Mouse (Mus musculus): ENCODE data around the gene Foxd1. TPM values are rescaled to one million over a fixed set of nuclear protein-coding genes. Genes with fewer than 3 reads are reported as not detected.

Gene Foxd1
- total RNA-seq (2023; ENCODE audit: inconsistent age): 0.12 TPM in 1 of 4 replicates, not detected in the others

DNA sequence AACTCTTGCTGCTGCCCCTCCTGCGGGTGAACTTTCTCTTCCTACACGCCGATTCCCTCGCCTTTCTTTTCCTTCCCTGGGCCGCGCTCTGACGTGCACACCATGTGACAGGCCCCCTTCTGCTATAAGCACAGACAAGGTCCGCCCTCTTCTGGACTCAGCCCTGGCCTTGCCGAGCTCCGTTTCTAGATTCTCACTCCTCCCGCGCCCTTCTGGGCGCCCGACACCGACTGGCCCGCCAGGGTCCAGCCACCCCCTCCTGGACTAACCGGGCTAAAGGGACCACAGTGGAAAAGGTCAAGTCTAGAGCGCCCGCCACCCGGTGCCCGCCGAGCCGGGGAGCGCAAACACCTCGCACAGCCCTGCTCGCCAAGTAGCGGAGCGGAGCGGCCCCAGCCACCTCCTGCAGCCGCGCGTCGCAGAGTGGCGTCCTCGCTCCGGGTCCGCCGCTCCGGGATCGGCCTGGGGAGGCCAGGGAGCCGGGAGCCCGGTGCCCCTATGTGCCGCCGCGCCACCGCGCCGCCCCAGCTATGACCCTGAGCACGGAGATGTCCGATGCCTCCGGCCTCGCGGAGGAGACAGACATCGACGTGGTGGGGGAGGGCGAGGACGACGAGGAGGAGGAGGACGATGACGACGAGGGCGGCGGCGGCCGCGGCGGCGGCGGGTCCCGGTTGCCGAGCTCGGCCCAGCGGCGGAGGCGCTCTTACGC, at the start of gene Foxd1:
Foxd1 (plus strand) TSS at position 153 of the 712 bp plus-strand sequence.

GRCm38 (mm10) chr13:98316480-98317245, 37.4 kb upstream of the Foxd1 start, which contains the start of gene Btf3:
Gene Btf3 (minus strand): TSS chr13:98317006.

Other genes starting within 250 kb of the Foxd1 start
- gene Arhgef28, start 147.8 kb upstream of the Foxd1 start, total RNA-seq (2023; ENCODE audit: inconsistent age): not detected in 4 replicates
- 72.2 to 78.5 TPM (median 74.1 TPM) in 4 replicates for gene Utp15, start 91.2 kb upstream of the Foxd1 start, total RNA-seq (2023; ENCODE audit: inconsistent age)
- gene Ankra2, start 91.2 kb upstream of the Foxd1 start, total RNA-seq (2023; ENCODE audit: inconsistent age): 29.4 to 37.8 TPM (median 33.6 TPM) in 4 replicates
- gene Gm21976, start 74.4 kb upstream of the Foxd1 start, total RNA-seq (2023; ENCODE audit: inconsistent age): not detected in 4 replicates
- gene Btf3, start 37.2 kb upstream of the Foxd1 start, total RNA-seq (2023; ENCODE audit: inconsistent age): 407 to 450 TPM (median 423 TPM) in 4 replicates
- gene Gm10320, start 137.8 kb downstream of the Foxd1 start, total RNA-seq (2023; ENCODE audit: inconsistent age): not detected in 4 replicates